Mouse (Mus musculus): ENCODE data around the gene Rps28. TPM values are rescaled to one million over a fixed set of nuclear protein-coding genes. Genes with fewer than 3 reads are reported as not detected.

Gene Rps28
- polyA plus RNA-seq, 1 experiment from 2014 or later, result 570 TPM

- 5% methylated on average over 7 of the region's 7 CpGs for WGBS
Measured at GRCm38 (mm10) chr17:33811142-33811516, 13.2 kb downstream of the Rps28 start.

DNA sequence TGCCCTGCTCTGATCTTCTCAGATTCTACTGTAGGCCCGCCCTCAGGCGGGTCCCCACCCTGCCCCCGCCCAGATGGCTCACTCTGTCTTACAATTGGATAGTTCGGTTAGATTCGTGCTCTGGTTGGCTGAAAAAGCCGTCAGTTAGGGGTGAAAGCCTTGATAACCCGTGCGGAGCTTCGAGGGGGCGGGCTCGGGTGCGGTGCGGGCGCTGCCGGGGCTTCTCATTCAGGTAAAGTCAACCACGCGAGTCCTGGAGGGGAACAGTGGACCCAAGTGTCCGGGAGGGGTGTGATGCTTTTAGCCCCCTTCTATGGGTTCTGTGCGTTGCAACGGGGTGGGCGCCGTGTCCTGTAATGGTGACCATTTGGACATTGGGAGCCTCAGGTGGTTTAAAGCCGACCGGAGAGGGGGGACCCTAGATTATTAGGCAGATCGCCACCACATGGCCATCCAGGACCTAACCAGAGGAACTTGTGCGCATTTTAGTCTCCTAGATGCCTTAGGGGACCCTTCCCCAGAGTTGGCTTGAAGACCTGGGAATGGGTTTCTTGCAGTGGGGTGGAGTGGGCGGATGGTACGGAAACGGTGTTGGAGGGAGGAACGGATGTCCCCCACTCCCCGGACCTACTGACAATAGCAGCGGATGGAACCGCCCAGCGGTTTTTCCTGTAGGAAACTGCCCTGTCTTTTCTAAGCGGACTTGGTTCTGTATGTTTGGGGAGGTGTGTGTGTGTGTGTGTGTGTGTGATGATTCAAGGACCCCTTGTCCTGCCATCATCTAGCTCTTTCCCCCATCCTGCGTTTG is 13.8 kb downstream of the Rps28 start, which contains the start of gene Kank3:
Kank3 (plus strand) TSS at position 186 of the 808 bp plus-strand sequence.
- Histone ChIP-seq H3K4me1 (peaks cover 35% of the 10 kb centered on the region), H3K4me3 (peak within 1 kb of the TSS; percentile 64), H3K36me3 (0 out of 2 replicates have a peak, but pooled peaks cover 1% of the 10 kb centered on the region), H3K27me3 (replicated peaks) (peaks cover 62% of the 10 kb centered on the region), H3K4me2 (peak within 1 kb of the TSS; percentile 87), H3K9ac (peak within 1 kb of the TSS; percentile 81), H3K9me3 (no peaks in the 10 kb centered on the region), H3K27ac (replicated peaks) (peak within 1 kb of the TSS; percentile 76)
- WGBS, result under 1% methylated on average over 36 of the region's 36 CpGs
- peak; percentile 87 for ATAC-seq (ENCODE audit: extremely low read depth, insufficient number of reproducible peaks, low FRiP score, low TSS enrichment)

More at GRCm38 (mm10) chr17:33811142-33811516, 13.2 kb downstream of the Rps28 start:
- Histone ChIP-seq H3K4me1 (peaks cover 35% of the 10 kb centered on the region), H3K9me3 (no peaks in the 10 kb centered on the region), H3K27me3 (replicated peaks) (peaks cover 60% of the 10 kb centered on the region), H3K27ac (replicated peaks) (peak overlapping the region; percentile 76), H3K9ac (peak overlapping the region; percentile 81), H3K36me3 (0 out of 2 replicates have a peak, but pooled peaks cover 6% of the 10 kb centered on the region), H3K4me3 (peak overlapping the region; percentile 64), H3K4me2 (peak overlapping the region; percentile 87)
- ATAC-seq (ENCODE audit: extremely low read depth, insufficient number of reproducible peaks, low FRiP score, low TSS enrichment), result no peak

DNA sequence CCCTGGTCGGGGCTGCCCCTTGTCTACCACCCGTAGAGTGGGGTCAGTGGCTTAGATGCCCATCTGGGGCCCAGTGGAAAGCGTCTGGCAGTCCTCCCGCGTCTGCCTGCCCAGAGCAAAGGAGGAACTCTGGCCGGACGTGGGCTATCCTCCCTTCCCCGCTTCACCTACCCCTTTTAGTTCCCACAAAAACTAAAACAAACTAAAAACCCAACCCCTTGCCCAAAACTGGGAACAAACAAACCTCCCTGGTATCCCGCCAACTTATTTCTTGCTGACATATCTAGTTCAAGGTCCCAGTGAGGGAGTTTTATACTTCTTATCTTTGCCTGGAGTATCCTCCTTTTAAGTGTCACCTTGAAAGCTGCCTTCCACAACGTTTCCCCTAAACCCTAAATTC is 16.2 kb downstream of the Rps28 start:
- Histone ChIP-seq H3K36me3 (no peaks in the 10 kb centered on the region), H3K4me1 (peaks cover 37% of the 10 kb centered on the region), H3K4me3 (no peak overlapping the region), H3K4me2 (no peak overlapping the region), H3K27ac (replicated peaks) (no peak overlapping the region), H3K27me3 (replicated peaks) (peaks cover 60% of the 10 kb centered on the region), H3K9ac (no peak overlapping the region), H3K9me3 (no peaks in the 10 kb centered on the region)
- ATAC-seq (ENCODE audit: extremely low read depth, insufficient number of reproducible peaks, low FRiP score, low TSS enrichment), result no peak
- 29% methylated on average over 10 of the region's 10 CpGs for WGBS

DNA sequence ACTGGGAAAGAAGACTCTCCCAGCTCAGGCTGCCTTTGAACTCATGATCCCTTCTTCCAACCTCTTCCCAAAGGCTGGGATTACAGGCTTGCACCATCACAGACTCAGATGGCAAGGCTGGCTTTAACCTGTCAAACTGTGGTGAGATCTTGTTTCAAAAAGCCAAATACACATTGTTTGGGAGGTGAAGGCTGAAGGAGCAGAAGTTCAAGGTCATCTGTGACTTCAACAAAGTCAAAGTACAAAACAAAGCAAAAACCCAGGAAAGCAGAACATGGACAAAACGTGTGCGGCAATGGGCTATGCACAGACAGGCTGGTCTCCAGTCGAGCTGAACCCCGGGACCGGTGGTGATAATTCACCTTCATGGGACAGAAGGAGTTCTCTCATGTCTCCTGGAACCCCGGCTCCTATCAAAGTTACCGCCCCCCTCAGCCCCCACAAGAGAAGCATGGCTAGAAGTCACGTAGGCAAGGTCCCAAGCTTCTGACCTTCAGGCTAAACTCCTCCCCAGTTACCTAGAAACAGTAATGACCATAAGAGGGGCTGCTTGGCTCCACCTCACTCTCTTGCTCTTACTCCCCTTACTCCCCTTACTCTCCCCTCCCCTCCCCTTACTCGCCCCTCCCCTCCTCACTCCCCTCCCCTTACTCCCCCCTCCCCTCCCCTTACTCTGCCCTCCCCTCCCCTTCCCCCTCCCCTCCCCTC is 17.0 kb downstream of the Rps28 start:
- Histone ChIP-seq H3K9me3 (no peaks in the 10 kb centered on the region), H3K4me2 (no peak overlapping the region), H3K4me1 (peaks cover 28% of the 10 kb centered on the region), H3K36me3 (no peaks in the 10 kb centered on the region), H3K27me3 (replicated peaks) (peaks cover 59% of the 10 kb centered on the region), H3K9ac (no peak overlapping the region), H3K27ac (replicated peaks) (no peak overlapping the region), H3K4me3 (no peak overlapping the region)
- no peak for ATAC-seq (ENCODE audit: extremely low read depth, insufficient number of reproducible peaks, low FRiP score, low TSS enrichment)
- 43% methylated on average over 8 of the region's 9 CpGs for WGBS

DNA sequence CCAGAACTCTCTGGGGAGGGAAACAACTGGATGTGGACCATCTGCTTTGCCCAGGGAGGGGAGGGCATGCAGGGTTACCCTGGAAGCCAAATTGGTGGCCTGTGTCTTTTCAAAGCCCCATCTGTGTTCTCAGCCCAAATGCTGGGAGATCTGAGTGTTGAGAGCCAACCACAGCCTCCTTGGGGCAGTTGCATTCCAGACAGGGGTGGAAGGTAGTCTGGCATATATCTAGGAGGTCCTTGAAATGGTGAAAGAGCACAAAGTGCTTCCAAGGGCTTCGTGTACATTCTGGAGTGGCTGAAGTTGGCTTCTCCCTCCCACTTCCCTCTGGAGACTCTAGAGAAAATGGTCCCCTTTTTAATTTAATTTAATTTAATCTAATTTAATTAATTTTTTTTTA is 19.6 kb downstream of the Rps28 start:
- ATAC-seq (ENCODE audit: extremely low read depth, insufficient number of reproducible peaks, low FRiP score, low TSS enrichment), result no peak
- Histone ChIP-seq H3K4me1 (peaks cover 11% of the 10 kb centered on the region), H3K9ac (no peak overlapping the region), H3K4me2 (no peak overlapping the region), H3K27ac (replicated peaks) (no peak overlapping the region), H3K27me3 (replicated peaks) (peaks cover 76% of the 10 kb centered on the region), H3K9me3 (no peaks in the 10 kb centered on the region), H3K36me3 (no peaks in the 10 kb centered on the region), H3K4me3 (no peak overlapping the region)
- 15% methylated on average over 1 of the region's 1 CpGs for WGBS

DNA sequence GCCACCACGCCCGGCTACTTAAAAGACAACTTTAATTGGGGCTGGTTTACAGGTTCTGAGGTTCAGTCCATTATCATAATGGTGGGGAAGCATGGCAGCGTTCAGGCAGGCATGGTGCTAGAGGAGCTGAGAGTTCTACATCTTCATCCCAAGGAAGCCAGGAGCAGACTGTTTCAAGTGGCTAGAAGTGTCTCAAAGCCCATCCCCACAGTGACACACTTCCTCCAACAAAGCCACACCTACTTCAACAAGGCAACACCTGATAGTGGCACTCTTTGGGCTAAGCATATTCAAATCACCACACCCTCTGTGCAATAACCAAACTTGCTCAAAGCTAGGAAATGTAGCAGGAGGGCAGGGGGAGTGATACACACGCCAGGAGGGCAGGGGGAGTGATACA is 20.2 kb downstream of the Rps28 start:
- ATAC-seq (ENCODE audit: extremely low read depth, insufficient number of reproducible peaks, low FRiP score, low TSS enrichment), result no peak
- Histone ChIP-seq H3K4me3 (no peak overlapping the region), H3K27me3 (replicated peaks) (peaks cover 78% of the 10 kb centered on the region), H3K9ac (no peak overlapping the region), H3K9me3 (no peaks in the 10 kb centered on the region), H3K27ac (replicated peaks) (no peak overlapping the region), H3K4me2 (no peak overlapping the region), H3K4me1 (peaks cover 11% of the 10 kb centered on the region), H3K36me3 (no peaks in the 10 kb centered on the region)
- WGBS, result 53% methylated on average over 4 of the region's 4 CpGs

- Histone ChIP-seq H3K36me3 (no peaks in the 10 kb centered on the region), H3K4me1 (peaks cover 5% of the 10 kb centered on the region), H3K27me3 (replicated peaks) (peaks cover 77% of the 10 kb centered on the region), H3K27ac (replicated peaks) (no peak overlapping the region), H3K9ac (no peak overlapping the region), H3K4me2 (no peak overlapping the region), H3K9me3 (no peaks in the 10 kb centered on the region), H3K4me3 (no peak overlapping the region)
- WGBS, result 1% methylated on average over 2 of the region's 2 CpGs
- ATAC-seq (ENCODE audit: extremely low read depth, insufficient number of reproducible peaks, low FRiP score, low TSS enrichment), result no peak
Measured at GRCm38 (mm10) chr17:33802221-33802620, 22.1 kb downstream of the Rps28 start.

DNA sequence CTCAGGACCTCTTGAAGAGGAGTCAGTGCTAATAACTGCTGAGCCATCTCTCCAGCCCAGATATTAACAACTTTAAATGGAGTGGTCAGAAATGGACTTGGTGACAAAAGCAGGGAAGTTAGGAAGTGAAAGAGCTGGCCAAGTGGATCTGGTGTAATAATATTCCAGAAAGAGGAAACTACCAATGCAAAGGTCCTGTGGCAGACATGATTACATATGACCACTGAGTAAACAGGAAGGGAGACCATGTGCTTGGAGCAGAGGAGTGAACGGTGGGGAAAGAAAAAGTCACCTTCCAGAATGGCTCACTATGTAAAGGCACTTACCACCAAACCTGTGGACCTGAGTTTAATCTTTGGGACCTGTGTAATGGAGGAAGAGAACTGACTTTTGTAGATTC is 25.1 kb downstream of the Rps28 start:
- no peaks in the 10 kb centered on the region for H3K36me3 ChIP-seq
- 37% methylated on average over 1 of the region's 1 CpGs for WGBS
- peaks cover 2% of the 10 kb centered on the region for H3K4me1 ChIP-seq
- ATAC-seq (ENCODE audit: extremely low read depth, insufficient number of reproducible peaks, low FRiP score, low TSS enrichment), result no peak
- no peak overlapping the region for H3K9ac ChIP-seq
- H3K27ac ChIP-seq (replicated peaks), result no peak overlapping the region
- no peak overlapping the region for H3K4me3 ChIP-seq
- H3K9me3 ChIP-seq, result no peaks in the 10 kb centered on the region
- no peak overlapping the region for H3K4me2 ChIP-seq
- peaks cover 70% of the 10 kb centered on the region for H3K27me3 ChIP-seq (replicated peaks)

DNA sequence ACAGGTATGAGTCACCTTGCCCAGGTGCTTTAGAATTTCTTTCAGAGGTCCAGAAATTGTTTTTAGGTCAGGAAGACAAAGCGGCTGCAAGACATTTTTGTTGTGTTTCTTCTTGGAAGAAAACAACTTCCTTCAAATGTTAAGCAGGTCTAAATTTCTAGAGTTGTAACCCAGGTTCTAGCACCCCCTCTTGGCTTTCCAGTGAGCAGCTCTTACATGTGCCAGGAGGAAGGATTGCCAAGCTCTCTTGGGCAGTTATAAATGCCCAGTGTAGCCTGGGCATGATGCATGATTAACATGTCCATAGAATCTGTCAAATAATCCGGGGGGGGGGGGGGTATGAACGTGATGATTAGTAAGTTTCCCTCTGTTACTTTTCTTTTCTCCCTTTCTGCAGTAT is 26.1 kb downstream of the Rps28 start:
- Histone ChIP-seq H3K36me3 (no peaks in the 10 kb centered on the region), H3K9me3 (no peaks in the 10 kb centered on the region), H3K4me3 (no peak overlapping the region), H3K27me3 (replicated peaks) (peaks cover 74% of the 10 kb centered on the region), H3K4me2 (no peak overlapping the region), H3K4me1 (no peaks in the 10 kb centered on the region), H3K9ac (no peak overlapping the region), H3K27ac (replicated peaks) (no peak overlapping the region)
- no peak for ATAC-seq (ENCODE audit: extremely low read depth, insufficient number of reproducible peaks, low FRiP score, low TSS enrichment)
- WGBS, result 50% methylated on average over 3 of the region's 3 CpGs

DNA sequence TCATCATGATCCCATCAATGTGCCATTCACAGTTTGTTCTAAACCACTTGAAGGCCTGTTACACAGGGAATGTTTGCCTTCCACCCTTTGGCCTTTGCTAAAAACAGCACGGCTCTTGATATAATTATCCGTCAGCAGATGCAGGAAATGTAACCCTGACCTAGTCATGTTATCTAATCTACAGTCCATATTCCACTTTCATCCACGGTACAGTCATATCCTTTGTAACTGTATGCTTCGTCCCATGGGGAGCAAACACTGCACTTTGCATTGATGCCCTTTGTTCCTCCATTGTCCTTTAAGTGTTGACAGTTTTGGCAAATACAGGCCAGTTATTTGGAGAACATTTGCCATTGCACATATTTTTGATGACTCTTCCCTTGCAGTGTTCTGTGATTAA is 35.6 kb downstream of the Rps28 start:
- H3K9ac ChIP-seq, result no peak overlapping the region
- no peak overlapping the region for H3K4me2 ChIP-seq
- 16% methylated on average over 4 of the region's 4 CpGs for WGBS
- ATAC-seq (ENCODE audit: extremely low read depth, insufficient number of reproducible peaks, low FRiP score, low TSS enrichment), result no peak
- H3K4me3 ChIP-seq, result no peak overlapping the region
- no peak overlapping the region for H3K27ac ChIP-seq (replicated peaks)
- peaks cover 51% of the 10 kb centered on the region for H3K27me3 ChIP-seq (replicated peaks)
- no peaks in the 10 kb centered on the region for H3K36me3 ChIP-seq
- peaks cover 20% of the 10 kb centered on the region for H3K4me1 ChIP-seq
- no peaks in the 10 kb centered on the region for H3K9me3 ChIP-seq

GRCm38 (mm10) chr17:33786375-33786774 is 38.0 kb downstream of the Rps28 start:
- no peak overlapping the region for H3K4me2 ChIP-seq

More at GRCm38 (mm10) chr17:33786375-33786774, 38.0 kb downstream of the Rps28 start:
- no peak for ATAC-seq (ENCODE audit: extremely low read depth, insufficient number of reproducible peaks, low FRiP score, low TSS enrichment)
- Histone ChIP-seq H3K36me3 (no peaks in the 10 kb centered on the region), H3K4me3 (no peak overlapping the region), H3K27me3 (replicated peaks) (peaks cover 43% of the 10 kb centered on the region), H3K27ac (replicated peaks) (no peak overlapping the region), H3K4me1 (peaks cover 44% of the 10 kb centered on the region), H3K9ac (no peak overlapping the region), H3K9me3 (no peaks in the 10 kb centered on the region)
- WGBS, result 75% methylated on average over 18 of the region's 18 CpGs

Measured in heart, embryonic 13.5 days (tissue).